Mouse (Mus musculus) embryonic fibroblast, embryonic 13.5 days (primary cell): ENCODE measurements around the gene Fhad1.

Experiments
- CTCF ChIP-seq: IDR thresholded peaks from 2 replicates; pipeline ENCODE4 v1.5.1; 2011; ENCODE audit warnings: mild to moderate bottlenecking, control low read depth, low read length, moderate library complexity, borderline replicate concordance; ENCODE audit not compliant: insufficient read depth
- POLR2A ChIP-seq: IDR thresholded peaks from 2 replicates; pipeline ENCODE4 v1.6.1; 2011; ENCODE audit warnings: low read depth, mild to moderate bottlenecking, control low read depth, low read length, moderate library complexity

- TF ChIP-seq POLR2A (no peak), CTCF (no peak)
Observed at GRCm38 (mm10) chr4:141956931-141957330, 58.0 kb downstream of the Fhad1 start.
